Mouse (Mus musculus) monocyte, adult 5-6 weeks (primary cell): ENCODE measurements around the gene Mtmr3. TPM values are rescaled to one million over a fixed set of nuclear protein-coding genes. Genes with fewer than 3 reads are reported as not detected.

ENCODE experiments used
- ATAC-seq: fragments of 153-309, 156-312 bp; replicated peaks from 2 replicates; pipeline ENCODE4 v1.8.0; 2017; ENCODE audit warnings: mild to moderate bottlenecking; ENCODE audit not compliant: low TSS enrichment, insufficient number of reproducible peaks, severe bottlenecking, poor library complexity, low FRiP score
- total RNA-seq: library from RNA; stranded (forward); fragments of 200-1000, 200-491, 200-594 nt; gene quantifications from 3 replicates; pipeline ENCODE4 v1.2.3, GENCODE M21; 2017

The Mtmr3 gene
- total RNA-seq, 1 experiment from 2014 or later = 98.0 TPM

- ATAC-seq = no peak
Observed at GRCm38 (mm10) chr11:4440978-4441377, 153.7 kb downstream of the Mtmr3 start, which contains the start of gene Hormad2. Gene Hormad2 (minus strand): TSS chr11:4441105.

GRCm38 (mm10) chr11:4438211-4438610 is 156.5 kb downstream of the Mtmr3 start:
- no peak for ATAC-seq

GRCm38 (mm10) chr11:4437318-4437717 is 157.3 kb downstream of the Mtmr3 start:
- ATAC-seq = no peak

GRCm38 (mm10) chr11:4436631-4437030 is 158.0 kb downstream of the Mtmr3 start:
- no peak for ATAC-seq

- no peak for ATAC-seq
Observed at GRCm38 (mm10) chr11:4434461-4434860, 160.2 kb downstream of the Mtmr3 start.

Other genes with a start within 250 kb of the Mtmr3 start
- gene Hormad2, start 153.8 kb downstream of the Mtmr3 start, total RNA-seq = not detected in 3 replicates
- gene Gm11032, start 25.2 kb upstream of the Mtmr3 start, total RNA-seq = not detected in 3 replicates
- 7.7 to 20.2 TPM (median 10.4 TPM) in 3 replicates for gene Ascc2, start 42.9 kb upstream of the Mtmr3 start, total RNA-seq
- gene Uqcr10, start 109.5 kb upstream of the Mtmr3 start, total RNA-seq = 46.1 to 75.5 TPM (median 70.1 TPM) in 3 replicates
- 5.9 to 15.2 TPM (median 8.8 TPM) in 3 replicates for gene Zmat5, start 109.8 kb upstream of the Mtmr3 start, total RNA-seq
- gene Cabp7, start 151.9 kb upstream of the Mtmr3 start, total RNA-seq = 0.85 TPM in 1 of 3 replicates, not detected in the others